Comparison of ENCODE assay signal across 24 mouse cellular contexts in genomic region chr1:105492626-105493025, GRCm38 (mm10).
DNase-seq lines count a peak whose midpoint lies in the region; ATAC-seq and TF ChIP-seq lines count a peak whose summit lies in the region.
"Had no signal": no experiment of that assay in that cellular context is flagged by ENCODE, and none has a peak within 500 bp of the region (broad histone marks: within the 10 kb centered on the region; RNA-seq: fewer than 3 reads in every experiment).

No protein-coding gene starts in this region.

- no peak for TF ChIP-seq CTCF in forebrain, postnatal 0 days (IDR thresholded peaks at IDR 0.05; ENCODE audit: low read depth)
- no peak for TF ChIP-seq CTCF in layer of hippocampus, adult 2 months (conservative IDR thresholded peaks at IDR 0.05)

- no peak overlapping the region for H3K4me3 ChIP-seq in forebrain, postnatal 0 days (ENCODE audit: low read depth, low read length)
- H3K4me3 ChIP-seq in forebrain, embryonic 10.5 days = no peak overlapping the region
- no peak overlapping the region for H3K4me3 ChIP-seq in layer of hippocampus, adult 2 months
- H3K4me3 ChIP-seq: forebrain, embryonic 13.5 days; heart, embryonic 13.5 days; limb, embryonic 12.5 days; megakaryocyte, embryonic 14.5 days had no signal

- no peaks in the 10 kb centered on the region for H3K9me3 ChIP-seq in forebrain, postnatal 0 days (ENCODE audit: low read length)
- no peaks in the 10 kb centered on the region for H3K9me3 ChIP-seq in forebrain, embryonic 10.5 days
- H3K9me3 ChIP-seq: forebrain, embryonic 13.5 days; heart, embryonic 13.5 days; limb, embryonic 12.5 days; megakaryocyte, embryonic 14.5 days had no signal

- ATAC-seq in forebrain, postnatal 0 days = peak; percentile 56
- ATAC-seq in granulocyte monocyte progenitor cell, adult 5-6 weeks (replicated peaks; ENCODE audit: poor library complexity, severe bottlenecking) = no peak
- ATAC-seq: forebrain, embryonic 13.5 days; inflammation-experienced regulatory T-cells, adult 6 months had no signal

- no peak overlapping the region for H3K27ac ChIP-seq in forebrain, postnatal 0 days (ENCODE audit: low read depth, low read length)
- no peak overlapping the region for H3K27ac ChIP-seq in forebrain, embryonic 10.5 days
- H3K27ac ChIP-seq in layer of hippocampus, adult 2 months = no peak overlapping the region
- H3K27ac ChIP-seq: forebrain, embryonic 13.5 days; heart, embryonic 13.5 days; limb, embryonic 12.5 days; liver, embryonic 14.5 days had no signal

- no peak overlapping the region for H3K9ac ChIP-seq in forebrain, postnatal 0 days
- H3K9ac ChIP-seq: forebrain, embryonic 13.5 days; heart, embryonic 13.5 days; limb, embryonic 12.5 days; liver, embryonic 14.5 days had no signal

- no peaks in the 10 kb centered on the region for H3K27me3 ChIP-seq in forebrain, postnatal 0 days (ENCODE audit: insufficient read depth, low read length)
- H3K27me3 ChIP-seq in forebrain, embryonic 10.5 days (ENCODE audit: poor library complexity, severe bottlenecking) = no peaks in the 10 kb centered on the region
- H3K27me3 ChIP-seq: CH12.LX; forebrain, embryonic 13.5 days; heart, embryonic 13.5 days; limb, embryonic 12.5 days; megakaryocyte, embryonic 14.5 days had no signal

- H3K4me1 ChIP-seq in forebrain, postnatal 0 days (ENCODE audit: insufficient read depth) = no peaks in the 10 kb centered on the region
- no peaks in the 10 kb centered on the region for H3K4me1 ChIP-seq in forebrain, embryonic 10.5 days
- H3K4me1 ChIP-seq: forebrain, embryonic 13.5 days; heart, embryonic 13.5 days; limb, embryonic 12.5 days; megakaryocyte, embryonic 14.5 days had no signal

- 67% methylated on average over 5 of the region's 5 CpGs for WGBS in forebrain, postnatal 0 days
- WGBS in forebrain, embryonic 10.5 days = 89% methylated on average over 5 of the region's 5 CpGs

- no peaks in the 10 kb centered on the region for H3K36me3 ChIP-seq in forebrain, postnatal 0 days (ENCODE audit: insufficient read depth)
- no peaks in the 10 kb centered on the region for H3K36me3 ChIP-seq in forebrain, embryonic 10.5 days (replicated peaks)
- H3K36me3 ChIP-seq: heart, embryonic 13.5 days; limb, embryonic 12.5 days had no signal

- no peak overlapping the region for H3K4me2 ChIP-seq in forebrain, postnatal 0 days (ENCODE audit: low read depth)
- H3K4me2 ChIP-seq: forebrain, embryonic 13.5 days; heart, embryonic 13.5 days; limb, embryonic 12.5 days had no signal

- no peak for DNase-seq in forebrain, postnatal 0 days
- no peak for DNase-seq in forebrain, embryonic 10.5 days (ENCODE audit: extremely low spot score, low spot score)
- DNase-seq in 3T3-L1 (ENCODE audit: low read depth, low spot score) = peak; percentile 14
- peak; percentile 30 to 69 for DNase-seq in layer of hippocampus, adult 2 months (ENCODE audit: low spot score in 2 of 2)
- DNase-seq in left cerebral cortex, postnatal 36 days (ENCODE audit: low spot score in 2 of 2) = peak; percentile 14 to 16
- DNase-seq in urinary bladder, adult 2 months (ENCODE audit: low spot score) = no peak
- no peak for DNase-seq in gastrocnemius, postnatal 25 days
- DNase-seq: adrenal gland, adult 8-10 months; cerebellum, adult 11 months; cerebellum, postnatal 25 days; gastrocnemius, postnatal 14 days; heart, postnatal 4 days; kidney, adult 9 months; kidney, postnatal 36 days; lung, postnatal 14 days; thymus, postnatal 4 days had no signal

- intact Hi-C loops in left cerebral cortex, postnatal 36 days (cut with DNase I) = no loop called here

Comparison
In these comparisons a context has a peak if more than half of its experiments do, and no peak if none do; other contexts are left out.
1. DNase-seq: peak in 3T3-L1 (single experiment), layer of hippocampus, adult 2 months (2 of 2) and left cerebral cortex, postnatal 36 days (2 of 2); none in forebrain, postnatal 0 days (single experiment), forebrain, embryonic 10.5 days (single experiment), urinary bladder, adult 2 months (single experiment) and gastrocnemius, postnatal 25 days (single experiment).